Mouse (Mus musculus) adrenal gland, postnatal 14 days (tissue): Measurements from ENCODE around the gene Gm14214. TPM values are rescaled to one million over a fixed set of nuclear protein-coding genes. Genes with fewer than 3 reads are reported as not detected.
A peak's percentile ranks its signal among the peaks of the same experiment; 100 is the strongest.

ENCODE experiments used
- DNase-seq: peaks from one replicate; pipeline ENCODE4 v3.0.0; 2021; ENCODE audit warnings: mixed read lengths
- total RNA-seq: library from RNA; stranded (reverse); gene quantifications from 2 replicates; pipeline ENCODE4 v1.2.3, GENCODE M21; 2021

Gene Gm14214
- total RNA-seq, 1 experiment from 2014 or later: not detected

- peak; percentile 74 for DNase-seq
Observed at GRCm38 (mm10) chr2:154774032-154774431, 4.2 kb upstream of the Gm14214 start.

DNA sequence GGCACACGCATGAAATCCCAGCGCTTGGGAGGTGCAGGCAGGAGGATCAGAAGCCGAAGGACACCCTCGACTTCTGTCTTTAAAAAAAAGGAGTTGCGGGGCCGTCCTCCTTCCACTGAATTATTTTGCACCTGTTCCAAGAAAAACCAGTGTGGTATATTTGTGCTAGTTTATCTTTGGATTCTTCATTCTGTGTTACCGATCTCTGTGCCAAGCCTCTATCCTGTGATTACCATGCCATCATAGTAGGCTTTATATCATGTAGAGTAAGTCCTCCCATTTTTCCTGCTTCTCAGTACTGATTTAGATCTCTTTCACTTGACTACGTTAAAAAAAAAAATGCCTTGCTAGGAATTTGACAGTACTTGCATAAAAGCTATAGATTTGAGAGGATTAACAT, 1.8 kb upstream of the Gm14214 start:
- no peak for DNase-seq

- DNase-seq: no peak
Observed at GRCm38 (mm10) chr2:154767051-154767450, 2.8 kb downstream of the Gm14214 start.

GRCm38 (mm10) chr2:154765554-154766008, 4.2 kb downstream of the Gm14214 start:
- no peak for DNase-seq

DNA sequence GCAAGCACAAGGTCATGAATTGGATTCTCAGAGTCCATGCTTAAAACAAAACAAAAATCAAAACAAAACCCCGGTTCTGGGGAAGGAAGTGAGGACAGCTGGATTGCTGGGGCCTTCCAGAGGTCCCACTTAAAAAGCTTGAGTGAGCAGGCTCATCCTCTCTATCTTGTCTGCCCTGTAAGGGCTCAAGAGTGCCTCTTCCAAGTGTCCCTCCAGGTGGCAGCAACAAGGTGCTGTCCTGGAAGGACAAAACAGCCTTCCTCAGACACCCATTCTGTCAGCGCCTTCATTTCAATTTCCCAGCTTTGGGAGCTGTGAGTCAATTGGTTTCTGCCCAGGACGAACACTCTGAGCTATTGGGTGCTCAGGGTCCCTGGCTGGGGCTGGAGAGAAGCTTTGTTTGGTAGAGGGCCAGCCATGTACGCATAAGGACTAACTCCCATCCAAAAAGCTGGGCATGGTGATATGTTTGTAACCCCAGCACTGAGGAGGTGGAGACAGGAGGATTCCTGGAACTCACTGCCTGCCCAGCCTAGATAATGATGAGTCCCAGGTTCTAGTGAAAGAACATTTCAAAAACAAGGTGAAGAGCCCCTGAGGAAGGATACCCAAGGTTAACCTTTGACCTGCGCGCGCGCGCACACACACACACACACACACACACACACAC, 4.9 kb downstream of the Gm14214 start:
- DNase-seq: no peak

- DNase-seq: no peak
Observed at GRCm38 (mm10) chr2:154763226-154763625, 6.6 kb downstream of the Gm14214 start.

DNA sequence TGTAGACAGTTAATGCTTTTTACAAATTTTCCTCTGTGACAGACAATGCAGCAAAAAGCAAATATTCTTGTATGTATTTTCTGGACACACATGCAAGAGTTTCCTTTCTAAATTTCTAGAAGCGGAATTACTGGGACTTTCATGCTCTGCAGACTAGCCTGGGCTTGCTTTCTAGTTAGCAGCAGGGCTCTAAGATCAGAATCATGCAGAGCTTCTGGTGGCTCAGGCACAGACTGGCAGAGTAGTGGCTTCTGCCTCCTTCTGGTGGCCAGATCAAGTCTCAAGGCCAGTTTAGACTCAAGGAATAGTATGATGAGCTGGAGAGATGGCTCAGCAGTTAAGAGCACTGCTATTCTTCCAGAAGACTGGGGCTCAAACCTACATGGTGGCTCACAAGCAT, 11.4 kb downstream of the Gm14214 start:
- DNase-seq: no peak

GRCm38 (mm10) chr2:154757691-154758090, 12.1 kb downstream of the Gm14214 start:
- DNase-seq: no peak

GRCm38 (mm10) chr2:154755791-154756190, 14.0 kb downstream of the Gm14214 start:
- DNase-seq: peak; percentile 42

DNA sequence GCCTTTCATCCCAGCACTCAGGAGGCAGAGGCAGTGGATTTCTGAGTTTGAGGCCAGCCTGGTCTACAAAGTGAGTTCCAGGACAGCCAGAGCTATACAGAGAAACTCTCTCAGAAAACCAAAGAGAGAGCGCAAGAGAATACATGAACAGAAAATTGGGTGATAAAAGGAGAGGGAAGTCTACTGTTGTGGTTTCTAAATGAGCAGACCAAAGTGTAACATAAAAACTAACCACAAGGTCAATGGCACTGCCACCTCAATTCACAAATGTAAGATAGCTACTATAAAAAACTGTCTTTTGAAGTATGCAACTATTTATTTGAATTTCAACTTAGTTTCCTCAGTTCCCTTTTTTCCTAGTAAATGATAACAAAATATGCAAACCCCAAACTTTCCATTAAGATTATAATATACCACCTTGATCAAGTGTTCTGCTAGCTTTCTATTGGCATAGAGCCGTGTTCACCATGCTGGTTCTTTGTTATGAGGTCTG, 15.7 kb downstream of the Gm14214 start:
- no peak for DNase-seq

- peak; percentile 78 for DNase-seq
Observed at GRCm38 (mm10) chr2:154751924-154752323, 17.9 kb downstream of the Gm14214 start.

- peak; percentile 56 for DNase-seq
Observed at GRCm38 (mm10) chr2:154749046-154750036, 20.5 kb downstream of the Gm14214 start.

DNA sequence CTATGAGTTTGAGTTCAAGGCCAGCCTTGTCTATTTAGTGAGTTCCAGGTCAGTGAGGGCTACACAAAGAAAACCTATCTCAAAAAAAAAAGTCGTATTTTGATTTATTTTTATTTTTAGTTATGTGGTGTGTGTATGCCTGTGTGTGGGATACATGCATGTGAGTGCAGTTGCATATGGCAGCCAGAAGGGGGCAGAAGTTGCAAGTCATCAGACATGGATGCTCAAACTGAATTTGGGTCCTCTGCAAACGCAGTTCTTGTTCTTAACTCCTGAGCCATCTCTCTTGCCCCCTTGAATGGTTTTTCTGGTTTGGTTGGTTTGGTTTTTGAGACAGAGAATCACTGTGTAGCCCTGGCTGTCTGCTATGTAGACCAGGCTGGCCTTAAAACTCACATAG, 21.4 kb downstream of the Gm14214 start:
- no peak for DNase-seq

DNA sequence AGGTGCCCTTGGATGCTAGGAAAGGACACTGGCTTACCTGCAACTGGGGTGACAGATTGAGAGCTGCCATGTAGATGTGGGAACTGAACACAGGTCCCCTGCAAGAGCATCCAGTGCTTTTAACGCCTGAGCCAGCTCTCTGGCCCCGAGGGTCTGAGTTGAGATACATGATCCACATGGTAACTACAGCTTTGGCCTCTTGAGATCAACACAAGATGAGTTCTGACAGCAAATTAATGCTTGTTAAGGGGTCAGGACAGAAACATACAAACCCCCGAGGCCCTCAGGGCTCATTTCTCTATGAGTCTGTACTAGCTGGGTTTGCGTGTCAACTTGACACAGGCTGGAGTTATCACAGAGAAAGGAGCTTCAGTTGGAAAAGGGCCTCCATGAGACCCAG, 25.9 kb downstream of the Gm14214 start:
- no peak for DNase-seq

- peak; percentile 60 for DNase-seq
Observed at GRCm38 (mm10) chr2:154742911-154743819, 26.7 kb downstream of the Gm14214 start.

- no peak for DNase-seq
Observed at GRCm38 (mm10) chr2:154738621-154739020, 31.2 kb downstream of the Gm14214 start.

- no peak for DNase-seq
Observed at GRCm38 (mm10) chr2:154735986-154736385, 33.8 kb downstream of the Gm14214 start.

DNA sequence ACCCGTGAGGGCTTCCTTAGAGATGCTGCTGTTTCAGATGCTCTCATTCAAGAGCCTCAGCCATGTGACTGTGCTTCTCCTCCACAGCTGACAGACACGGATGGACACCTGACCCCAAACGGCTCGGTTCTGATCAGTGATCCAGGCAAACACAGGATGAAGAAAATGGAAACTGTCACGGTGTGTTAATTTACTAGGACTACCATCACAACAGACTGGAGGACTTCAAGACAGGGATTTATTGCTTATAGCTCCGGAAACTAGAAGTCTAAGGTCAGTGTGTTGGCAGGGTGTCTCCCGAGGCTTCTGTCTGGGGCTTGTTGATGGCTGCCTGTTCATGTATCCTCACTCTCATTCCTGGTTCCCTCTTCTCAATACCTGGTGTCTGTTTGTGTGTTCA, 34.4 kb downstream of the Gm14214 start:
- DNase-seq: no peak

GRCm38 (mm10) chr2:154734977-154735376, 34.9 kb downstream of the Gm14214 start:
- DNase-seq: no peak

DNA sequence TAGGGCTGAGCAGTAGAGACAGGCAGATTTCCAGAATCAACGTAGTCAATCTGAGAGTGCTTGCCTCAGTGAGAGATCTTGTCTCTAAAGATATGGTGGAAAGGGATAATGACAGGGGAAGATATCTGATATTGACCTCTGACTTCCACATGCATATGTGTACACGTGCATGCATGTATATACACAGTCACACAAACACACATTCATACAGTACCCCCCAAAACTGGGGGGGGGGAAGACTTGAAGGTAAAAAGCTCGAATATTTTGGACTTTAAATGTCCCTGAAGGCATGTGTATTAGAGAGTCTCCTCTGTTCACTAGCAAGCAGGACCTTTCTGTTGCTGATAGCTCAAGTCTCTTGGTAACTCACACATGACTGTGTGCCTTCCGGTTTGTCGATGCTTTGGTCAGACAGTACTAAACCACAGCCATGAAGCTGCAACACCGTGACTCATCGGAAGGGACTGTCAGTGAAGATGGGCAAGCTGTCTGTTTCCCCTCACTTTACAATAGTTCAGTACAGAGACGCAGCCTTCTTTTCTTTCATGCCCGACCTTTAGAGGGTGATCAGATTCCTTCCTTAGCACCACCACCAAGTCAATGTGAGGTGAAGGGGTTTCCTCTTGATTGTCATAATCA, 37.2 kb downstream of the Gm14214 start:
- peak; percentile 50 for DNase-seq

GRCm38 (mm10) chr2:154731916-154732315, 37.9 kb downstream of the Gm14214 start:
- no peak for DNase-seq
